Comparison of ENCODE assay signal across 21 mouse cellular contexts in genomic region chr9:69321956-69322355, GRCm38 (mm10).
"Had no signal": no experiment of that assay in that cellular context is flagged by ENCODE, and none has a peak within 500 bp of the region (broad histone marks: within the 10 kb centered on the region; RNA-seq: fewer than 3 reads in every experiment).

No protein-coding gene starts in this region.

- DNase-seq: cerebellum, adult 8-10 months; cerebellum, adult 9-10 months; cerebellum, adult 9-11 months; cerebellum, postnatal 10 days; cerebellum, postnatal 14 days; cerebellum, postnatal 25 days; cerebellum, postnatal 36 days; embryo, embryonic 11 days; forebrain, postnatal 0 days; gastrocnemius, adult 2 months; gastrocnemius, postnatal 10 days; gastrocnemius, postnatal 14 days; gastrocnemius, postnatal 25 days; gastrocnemius, postnatal 36 days; heart, adult 11 months; heart, adult 18-20 months; heart, adult 2 months had no signal

- ATAC-seq: forebrain, embryonic 13.5 days; forebrain, embryonic 14.5 days; forebrain, embryonic 15.5 days; forebrain, embryonic 16.5 days; forebrain, postnatal 0 days had no signal
